Mouse (Mus musculus) adrenal gland, postnatal 10 days (tissue): ENCODE measurements around the gene Ssbp2. TPM values are rescaled to one million over a fixed set of nuclear protein-coding genes. Genes with fewer than 3 reads are reported as not detected.

Source experiments
- DNase-seq: peaks from one replicate; pipeline ENCODE4 v3.0.0; 2021; ENCODE audit warnings: mixed read lengths
- total RNA-seq, 2 experiments: library from RNA; stranded (reverse); gene quantifications; 2 replicates each; pipeline ENCODE4 v1.2.3; 2021

The Ssbp2 gene
- total RNA-seq, 2 experiments from 2014 or later = 34.4 to 41.0 TPM

GRCm38 (mm10) chr13:91635957-91636356 is 175.9 kb downstream of the Ssbp2 start:
- no peak for DNase-seq

DNA sequence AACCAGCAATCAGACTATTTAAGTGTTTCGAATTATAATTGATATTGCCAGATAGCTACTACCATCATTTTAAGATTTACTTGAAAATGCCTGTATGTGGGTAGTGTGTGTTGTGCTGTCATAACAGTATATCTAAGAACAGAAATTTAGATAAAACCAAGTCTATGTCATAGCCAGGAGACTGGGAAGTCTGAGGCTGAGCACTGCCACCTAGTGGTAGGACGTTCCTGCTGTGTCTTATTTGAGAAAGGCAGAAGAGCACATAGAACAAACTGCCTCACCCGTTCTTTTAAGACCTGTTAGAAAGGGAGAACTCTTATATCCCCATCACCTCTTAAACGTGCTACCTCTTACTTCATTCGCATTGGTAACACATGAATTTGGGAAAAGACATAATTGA is 176.7 kb downstream of the Ssbp2 start:
- peak; percentile 89 for DNase-seq

- no peak for DNase-seq
These were observed 178.8 kb downstream of the Ssbp2 start for GRCm38 (mm10) chr13:91638836-91639235.

- DNase-seq = no peak
These were observed 180.1 kb downstream of the Ssbp2 start for GRCm38 (mm10) chr13:91640219-91640618.

- DNase-seq = peak; percentile 47
These were observed 188.2 kb downstream of the Ssbp2 start for GRCm38 (mm10) chr13:91648240-91648639.

- no peak for DNase-seq
These were observed 189.8 kb downstream of the Ssbp2 start for GRCm38 (mm10) chr13:91649926-91650325.

DNA sequence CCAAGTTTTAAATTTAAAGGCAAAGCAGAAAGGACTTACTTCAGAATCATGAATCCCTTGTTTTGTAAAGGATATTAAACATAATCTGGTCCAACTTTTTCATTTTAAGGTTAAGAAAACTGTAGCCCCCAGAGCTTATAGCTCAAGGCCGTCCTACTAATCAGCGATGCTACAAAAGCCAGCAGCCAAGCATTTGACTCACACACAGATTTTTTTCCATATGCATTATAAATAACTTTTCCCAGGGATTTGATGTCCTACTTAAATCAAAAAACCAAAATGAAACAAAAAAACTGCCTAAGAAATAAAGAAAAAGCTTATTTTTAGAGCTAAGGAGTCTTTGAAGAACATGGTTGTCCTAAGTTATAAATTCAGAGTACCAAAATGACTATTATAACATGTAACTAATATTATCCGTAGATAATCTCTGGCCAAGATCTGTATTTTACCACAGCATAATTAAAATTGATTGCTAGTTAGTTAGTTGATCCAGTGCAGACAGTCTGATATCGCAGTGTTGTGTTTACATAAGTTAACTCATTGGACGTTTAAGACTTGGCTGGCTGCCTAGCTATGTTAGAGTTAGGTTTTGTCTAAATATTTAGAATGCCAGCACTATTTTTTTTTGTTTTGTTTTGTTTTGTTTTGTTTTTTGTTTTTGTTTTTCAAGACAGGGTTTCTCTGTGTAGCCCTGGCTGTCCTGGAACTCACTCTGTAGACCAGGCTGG is 201.1 kb downstream of the Ssbp2 start:
- DNase-seq = no peak

DNA sequence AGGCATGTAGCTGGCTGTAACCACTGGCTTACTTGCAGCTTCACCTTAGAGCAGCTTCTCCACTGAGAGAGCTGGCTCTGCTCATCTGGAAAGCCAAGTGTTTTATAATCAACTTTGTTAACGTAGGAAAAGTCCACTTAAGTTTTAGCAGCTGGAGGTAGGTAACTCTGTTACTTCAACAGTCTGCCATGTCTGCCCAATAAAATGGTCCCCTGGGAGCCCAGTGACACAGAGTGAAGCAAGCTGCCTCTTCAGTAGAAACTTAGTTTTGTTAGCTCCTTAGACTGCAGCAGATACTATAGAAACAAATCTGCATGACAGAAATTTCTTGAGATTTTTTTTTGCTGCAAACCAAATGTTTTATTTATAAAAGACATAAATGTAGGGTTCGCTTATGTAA is 202.7 kb downstream of the Ssbp2 start:
- DNase-seq = peak; percentile 24

DNA sequence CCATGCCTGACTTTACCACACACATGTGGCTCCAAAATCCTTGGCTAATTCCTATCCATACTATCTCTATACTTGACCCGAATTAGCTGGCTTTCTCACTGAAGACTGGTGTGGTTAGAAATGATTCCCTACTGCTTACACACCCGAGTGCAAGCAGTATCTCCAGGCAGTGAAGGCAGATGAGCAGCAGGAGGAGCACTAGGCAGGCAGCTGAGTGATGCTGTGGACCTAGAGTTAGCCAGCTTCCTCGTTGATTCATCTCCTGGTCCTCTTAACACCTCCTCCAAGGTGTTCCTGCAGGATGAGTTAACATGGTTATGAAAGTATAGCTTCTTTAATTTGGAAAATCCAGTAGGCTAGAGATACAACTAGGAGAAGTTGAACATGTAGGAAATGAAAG is 213.2 kb downstream of the Ssbp2 start:
- DNase-seq = no peak

- DNase-seq = no peak
These were observed 220.8 kb downstream of the Ssbp2 start for GRCm38 (mm10) chr13:91680764-91681437.

GRCm38 (mm10) chr13:91681474-91681873 is 221.4 kb downstream of the Ssbp2 start:
- no peak for DNase-seq

DNA sequence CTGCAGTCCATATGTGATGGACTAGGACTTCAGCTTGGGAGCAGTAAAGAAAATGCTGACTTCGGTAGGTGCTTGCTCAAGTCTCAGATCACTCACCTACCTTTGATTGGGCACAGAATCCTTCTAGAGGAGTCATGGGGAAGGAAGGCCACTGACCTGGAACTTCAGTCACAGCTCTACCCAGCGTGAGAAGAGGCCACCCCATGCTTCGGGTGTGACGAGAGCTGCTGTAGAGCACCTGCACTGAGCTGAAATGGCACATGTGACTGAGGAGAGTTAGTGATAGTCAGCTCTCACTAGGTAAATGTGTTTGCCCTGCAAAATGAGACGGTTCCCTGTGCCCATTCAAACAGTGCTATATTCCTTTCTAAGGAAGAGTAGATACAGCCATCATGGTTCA is 230.0 kb downstream of the Ssbp2 start:
- no peak for DNase-seq

GRCm38 (mm10) chr13:91693615-91694014 is 233.5 kb downstream of the Ssbp2 start:
- DNase-seq = no peak

DNA sequence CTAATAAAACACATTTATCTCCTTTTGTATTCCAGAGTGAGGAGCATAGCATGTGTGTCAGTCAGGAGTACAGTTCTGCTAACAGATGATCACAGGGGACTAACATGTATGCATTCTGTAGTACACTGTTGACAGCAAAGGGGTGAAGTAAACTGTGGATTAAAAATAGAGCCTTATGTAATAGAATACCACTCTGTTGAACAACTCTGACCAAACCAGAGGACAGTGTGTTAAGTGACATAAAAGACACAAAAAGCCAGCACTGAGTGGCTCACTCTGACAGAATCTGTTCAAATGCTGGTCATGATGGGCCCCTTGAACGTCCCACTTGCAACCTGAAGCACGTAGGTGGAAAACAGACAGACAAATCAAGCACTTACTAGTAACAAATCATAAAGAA is 235.3 kb downstream of the Ssbp2 start:
- DNase-seq = no peak

DNA sequence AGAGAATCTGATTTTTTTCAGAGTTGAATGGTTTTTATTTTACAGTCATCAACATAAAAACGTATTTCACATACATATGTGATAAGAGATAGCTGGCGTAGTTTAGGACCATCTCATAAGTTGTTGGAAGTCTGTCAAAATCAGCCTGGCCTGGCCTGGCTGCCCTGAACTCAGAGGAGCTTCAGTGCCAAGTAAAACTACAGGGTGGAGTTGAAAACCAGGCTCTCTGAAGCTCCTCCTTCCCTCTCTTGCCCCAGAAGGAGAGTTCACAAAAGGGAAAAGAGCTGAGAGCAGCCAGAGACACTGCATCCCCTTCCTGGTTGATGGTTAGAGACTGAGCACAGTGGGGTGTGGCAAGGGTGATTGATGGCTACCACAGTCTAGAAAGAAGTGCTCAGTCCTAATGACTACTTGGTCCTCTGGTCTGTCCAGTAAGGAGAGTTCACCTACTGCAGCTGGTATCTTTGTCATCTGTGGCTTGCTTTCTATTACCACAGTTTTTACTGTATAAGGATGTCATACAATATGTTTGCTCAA is 236.1 kb downstream of the Ssbp2 start:
- DNase-seq = peak; percentile 41

DNA sequence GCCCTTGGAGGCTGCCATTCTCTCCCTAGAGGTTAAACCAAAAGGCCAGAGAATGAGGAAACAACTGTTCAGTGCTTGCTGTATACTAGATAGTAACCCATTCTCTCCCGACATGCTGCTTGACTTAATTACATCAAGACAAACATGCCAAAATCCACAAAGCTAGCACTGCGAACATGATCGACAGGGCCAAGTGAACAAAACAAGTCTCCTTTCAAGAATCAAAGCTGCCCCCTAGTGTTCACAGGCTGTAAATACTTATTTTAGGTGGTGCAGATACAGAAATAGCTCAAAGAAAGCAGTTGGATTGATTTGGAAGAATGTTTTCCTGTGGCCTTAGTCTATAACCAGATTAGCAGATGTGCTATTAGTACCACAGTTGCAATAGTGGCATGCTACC is 236.9 kb downstream of the Ssbp2 start:
- peak; percentile 50 for DNase-seq

DNA sequence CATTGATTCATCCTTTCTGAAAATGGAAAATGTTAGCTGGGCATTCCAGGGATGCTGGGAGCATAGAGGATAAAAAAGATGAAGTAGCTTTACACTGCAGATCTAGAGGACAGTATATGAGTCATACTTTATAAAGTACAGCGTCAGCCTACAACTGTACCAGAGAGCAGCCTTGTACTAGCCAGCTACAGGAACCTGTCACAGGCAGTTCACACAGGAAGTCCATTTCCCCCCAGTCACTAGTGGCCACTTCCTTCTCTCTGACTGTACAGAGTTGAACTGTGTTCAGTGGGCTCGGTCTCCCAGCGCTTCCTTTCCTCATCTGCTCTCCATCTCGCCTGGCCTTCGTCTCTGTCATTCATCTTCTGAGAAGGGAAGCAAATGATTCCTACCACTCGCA is 242.3 kb downstream of the Ssbp2 start:
- no peak for DNase-seq

GRCm38 (mm10) chr13:91719487-91719886 is 259.4 kb downstream of the Ssbp2 start:
- no peak for DNase-seq

GRCm38 (mm10) chr13:91723108-91723735 is 263.1 kb downstream of the Ssbp2 start:
- DNase-seq = peak; percentile 16

- no peak for DNase-seq
These were observed 263.6 kb downstream of the Ssbp2 start for GRCm38 (mm10) chr13:91723736-91724119.

- DNase-seq = no peak
These were observed 264.1 kb downstream of the Ssbp2 start for GRCm38 (mm10) chr13:91724211-91724610.

- DNase-seq = no peak
These were observed 265.0 kb downstream of the Ssbp2 start for GRCm38 (mm10) chr13:91725130-91725529.

GRCm38 (mm10) chr13:91727899-91728298 is 267.8 kb downstream of the Ssbp2 start:
- DNase-seq = no peak
